Comparison of ENCODE assay signal across 10 mouse cellular contexts in genomic region chrX:21350503-21350902, GRCm38 (mm10).
DNase-seq lines count a peak whose midpoint lies in the region; ATAC-seq and TF ChIP-seq lines count a peak whose summit lies in the region.
"Had no signal": no experiment of that assay in that cellular context is flagged by ENCODE, and none has a peak within 500 bp of the region (broad histone marks: within the 10 kb centered on the region; RNA-seq: fewer than 3 reads in every experiment).

No protein-coding gene starts in this region.

- WGBS in cerebellum, adult 2 months = 30% methylated on average over 4 of the region's 4 CpGs
- WGBS in kidney, embryonic 15.5 days = 32% methylated on average over 4 of the region's 4 CpGs
- WGBS in midbrain, postnatal 0 days = 32% methylated on average over 4 of the region's 4 CpGs
- WGBS in midbrain, embryonic 10.5 days = 30% methylated on average over 4 of the region's 4 CpGs
- WGBS in intestine, embryonic 15.5 days = 32% methylated on average over 4 of the region's 4 CpGs

- H3K4me3 ChIP-seq in cerebellum, adult 2 months (replicated peaks; ENCODE audit: insufficient read depth, low read depth, low read length) = no peak overlapping the region
- no peak overlapping the region for H3K4me3 ChIP-seq in kidney, embryonic 15.5 days (replicated peaks)
- no peak overlapping the region for H3K4me3 ChIP-seq in midbrain, postnatal 0 days (ENCODE audit: low read depth, low read length)
- H3K4me3 ChIP-seq in midbrain, embryonic 10.5 days = no peak overlapping the region
- H3K4me3 ChIP-seq in intestine, embryonic 15.5 days (replicated peaks) = no peak overlapping the region
- H3K4me3 ChIP-seq: embryonic facial prominence, embryonic 15.5 days; neural tube, embryonic 12.5 days had no signal

- no peaks in the 10 kb centered on the region for H3K4me1 ChIP-seq in cerebellum, adult 2 months (ENCODE audit: control insufficient read depth, insufficient read depth, low read length)
- H3K4me1 ChIP-seq in kidney, embryonic 15.5 days = no peaks in the 10 kb centered on the region
- no peaks in the 10 kb centered on the region for H3K4me1 ChIP-seq in midbrain, postnatal 0 days (ENCODE audit: insufficient read depth, low read length)
- no peaks in the 10 kb centered on the region for H3K4me1 ChIP-seq in midbrain, embryonic 10.5 days
- no peaks in the 10 kb centered on the region for H3K4me1 ChIP-seq in intestine, embryonic 15.5 days (replicated peaks)
- H3K4me1 ChIP-seq: embryonic facial prominence, embryonic 15.5 days; neural tube, embryonic 12.5 days had no signal

- no peak for DNase-seq in cerebellum, adult 2 months
- no peak for DNase-seq in cerebellum, adult 9-10 months
- DNase-seq in kidney, adult 9 months = peak; percentile 19
- peak; percentile 15 for DNase-seq in midbrain, postnatal 0 days (ENCODE audit: low spot score)
- DNase-seq in midbrain, embryonic 10.5 days (ENCODE audit: low spot score) = no peak
- DNase-seq in splenic B cell, adult 2 months (ENCODE audit: low read depth, low spot score) = peak; percentile 4

- H3K27me3 ChIP-seq in cerebellum, adult 2 months (ENCODE audit: control insufficient read depth, insufficient read depth, low read length) = no peaks in the 10 kb centered on the region
- no peaks in the 10 kb centered on the region for H3K27me3 ChIP-seq in kidney, embryonic 15.5 days
- H3K27me3 ChIP-seq in midbrain, postnatal 0 days (ENCODE audit: insufficient read depth, low read length) = no peaks in the 10 kb centered on the region
- H3K27me3 ChIP-seq in midbrain, embryonic 10.5 days (ENCODE audit: low read depth, poor library complexity, severe bottlenecking) = no peaks in the 10 kb centered on the region
- no peaks in the 10 kb centered on the region for H3K27me3 ChIP-seq in splenic B cell, adult 2 months (ENCODE audit: control insufficient read depth, insufficient read depth, low read length, poor library complexity, severe bottlenecking)
- no peaks in the 10 kb centered on the region for H3K27me3 ChIP-seq in intestine, embryonic 15.5 days (replicated peaks)
- H3K27me3 ChIP-seq: embryonic facial prominence, embryonic 15.5 days; neural tube, embryonic 12.5 days had no signal

- H3K27ac ChIP-seq in cerebellum, adult 2 months (ENCODE audit: insufficient read depth, low read length) = no peak overlapping the region
- H3K27ac ChIP-seq in kidney, embryonic 15.5 days = no peak overlapping the region
- H3K27ac ChIP-seq in midbrain, postnatal 0 days (ENCODE audit: low read depth, low read length) = no peak overlapping the region
- no peak overlapping the region for H3K27ac ChIP-seq in midbrain, embryonic 10.5 days (replicated peaks)
- no peak overlapping the region for H3K27ac ChIP-seq in intestine, embryonic 15.5 days
- H3K27ac ChIP-seq: embryonic facial prominence, embryonic 15.5 days; neural tube, embryonic 12.5 days had no signal

- no peaks in the 10 kb centered on the region for H3K9me3 ChIP-seq in kidney, embryonic 15.5 days (replicated peaks)
- no peaks in the 10 kb centered on the region for H3K9me3 ChIP-seq in midbrain, postnatal 0 days (ENCODE audit: low read length)
- no peaks in the 10 kb centered on the region; the same call in 1 of the 2 replicates for H3K9me3 ChIP-seq in midbrain, embryonic 10.5 days (replicated peaks)
- no peaks in the 10 kb centered on the region for H3K9me3 ChIP-seq in intestine, embryonic 15.5 days
- H3K9me3 ChIP-seq: embryonic facial prominence, embryonic 15.5 days; neural tube, embryonic 12.5 days had no signal

- H3K4me2 ChIP-seq in kidney, embryonic 15.5 days = no peak overlapping the region
- H3K4me2 ChIP-seq in midbrain, postnatal 0 days (ENCODE audit: low read depth, low read length, poor library complexity, severe bottlenecking) = no peak overlapping the region
- no peak overlapping the region for H3K4me2 ChIP-seq in intestine, embryonic 15.5 days (replicated peaks)
- H3K4me2 ChIP-seq: embryonic facial prominence, embryonic 15.5 days; neural tube, embryonic 12.5 days had no signal

- TF ChIP-seq POLR2A in cerebellum, adult 2 months (IDR thresholded peaks at IDR 0.05; ENCODE audit: borderline replicate concordance, insufficient read depth, low read length) = no peak

- H3K36me3 ChIP-seq in kidney, embryonic 15.5 days = no peaks in the 10 kb centered on the region
- no peaks in the 10 kb centered on the region for H3K36me3 ChIP-seq in midbrain, postnatal 0 days (ENCODE audit: insufficient read depth, low read length)
- H3K36me3 ChIP-seq in midbrain, embryonic 10.5 days = no peaks in the 10 kb centered on the region
- no peaks in the 10 kb centered on the region for H3K36me3 ChIP-seq in splenic B cell, adult 2 months (ENCODE audit: control insufficient read depth, insufficient read depth, low read length, poor library complexity, severe bottlenecking)
- H3K36me3 ChIP-seq in intestine, embryonic 15.5 days = no peaks in the 10 kb centered on the region
- H3K36me3 ChIP-seq: embryonic facial prominence, embryonic 15.5 days; neural tube, embryonic 12.5 days had no signal

- no peak for ATAC-seq in kidney, embryonic 15.5 days (replicated peaks; ENCODE audit: low FRiP score)
- no peak for ATAC-seq in midbrain, postnatal 0 days (ENCODE audit: low FRiP score)
- ATAC-seq in intestine, embryonic 15.5 days = no peak

- H3K9ac ChIP-seq in kidney, embryonic 15.5 days = no peak overlapping the region
- H3K9ac ChIP-seq in midbrain, postnatal 0 days (replicated peaks; ENCODE audit: low read length, poor library complexity, severe bottlenecking) = no peak overlapping the region
- H3K9ac ChIP-seq in intestine, embryonic 15.5 days = no peak overlapping the region
- H3K9ac ChIP-seq: embryonic facial prominence, embryonic 15.5 days; neural tube, embryonic 12.5 days had no signal

- peak; percentile 29; the same call in 1 of the 2 replicates for TF ChIP-seq CTCF in cerebellum, adult 2 months (IDR thresholded peaks at IDR 0.05; ENCODE audit: borderline replicate concordance, insufficient read depth, low read depth, low read length)
- TF ChIP-seq CTCF in midbrain, postnatal 0 days (IDR thresholded peaks at IDR 0.05) = peak; percentile 77

Comparison
In these comparisons a context has a peak if more than half of its experiments do, and no peak if none do; other contexts are left out.
1. DNase-seq: peak in kidney, adult 9 months (single experiment), midbrain, postnatal 0 days (single experiment) and splenic B cell, adult 2 months (single experiment); none in cerebellum, adult 2 months (0 of 2), cerebellum, adult 9-10 months (single experiment) and midbrain, embryonic 10.5 days (single experiment).